Mouse (Mus musculus): ENCODE data around the gene Stambpl1.

GRCm38 (mm10) chr19:34262273-34262974 lies 70.4 kb downstream of the Stambpl1 start:
- TF ChIP-seq CTCF (IDR thresholded peaks at IDR 0.05; ENCODE audit: low read depth) (no peak), EP300 (optimal IDR thresholded peaks at IDR 0.05) (no peak)

All from stomach, postnatal 0 days (tissue).